Mouse (Mus musculus): Measurements from ENCODE around the gene Ube2u. TPM values are rescaled to one million over a fixed set of nuclear protein-coding genes. Genes with fewer than 3 reads are reported as not detected.

The Ube2u gene
- polyA plus RNA-seq (2015; fragmentation: Nextera tagmentation; extraction: Ambion mirVana), result 0.53 and 0.82 TPM in 2 replicates

- Histone ChIP-seq H3K4me1 (ENCODE audit: control insufficient read depth, insufficient read depth, low read length) (peaks cover 5% of the 10 kb centered on the region; the same call in 1 of the 2 replicates), H3K9me3 (replicated peaks; ENCODE audit: control insufficient read depth, low read length, poor library complexity, severe bottlenecking) (no peaks in the 10 kb centered on the region), H3K27me3 (ENCODE audit: control insufficient read depth, insufficient read depth, low read depth, low read length) (no peaks in the 10 kb centered on the region), H3K36me3 (ENCODE audit: control insufficient read depth, insufficient read depth, low read length) (no peaks in the 10 kb centered on the region), H3K27ac (ENCODE audit: low read length) (no peak within 1 kb of the TSS), H3K4me3 (ENCODE audit: low read depth, low read length) (peak within 1 kb of the TSS; percentile 32), H3K9ac (ENCODE audit: low read depth, low read length) (peak within 1 kb of the TSS; percentile 39; the same call in 1 of the 2 replicates), H3K4me2 (ENCODE audit: low read length) (peak within 1 kb of the TSS; percentile 62)
- WGBS, result 23% methylated on average over 15 of the region's 15 CpGs
- peak; percentile 96 for ATAC-seq
These were observed at the start of gene Ube2u for GRCm38 (mm10) chr4:100478592-100479321. TSS of gene Ube2u (plus strand) at chr4:100478849.

- no peak overlapping the region for H3K27ac ChIP-seq (ENCODE audit: low read length)
- no peak overlapping the region for H3K9ac ChIP-seq (ENCODE audit: low read depth, low read length)
- H3K4me1 ChIP-seq (ENCODE audit: control insufficient read depth, insufficient read depth, low read length), result no peaks in the 10 kb centered on the region
- H3K27me3 ChIP-seq (ENCODE audit: control insufficient read depth, insufficient read depth, low read depth, low read length), result no peaks in the 10 kb centered on the region
- H3K4me2 ChIP-seq (ENCODE audit: low read length), result no peak overlapping the region
- no peaks in the 10 kb centered on the region for H3K9me3 ChIP-seq (replicated peaks; ENCODE audit: control insufficient read depth, low read length, poor library complexity, severe bottlenecking)
- WGBS, result 94% methylated on average over 2 of the region's 2 CpGs
- ATAC-seq, result no peak
- no peaks in the 10 kb centered on the region for H3K36me3 ChIP-seq (ENCODE audit: control insufficient read depth, insufficient read depth, low read length)
- no peak overlapping the region for H3K4me3 ChIP-seq (ENCODE audit: low read depth, low read length)
These were observed 49.2 kb upstream of the Ube2u start for GRCm38 (mm10) chr4:100429371-100429900.

- no peak for ATAC-seq
- Histone ChIP-seq H3K9ac (ENCODE audit: low read depth, low read length) (no peak overlapping the region), H3K27me3 (ENCODE audit: control insufficient read depth, insufficient read depth, low read depth, low read length) (no peaks in the 10 kb centered on the region), H3K4me3 (ENCODE audit: low read depth, low read length) (no peak overlapping the region), H3K9me3 (replicated peaks; ENCODE audit: control insufficient read depth, low read length, poor library complexity, severe bottlenecking) (no peaks in the 10 kb centered on the region), H3K27ac (ENCODE audit: low read length) (no peak overlapping the region), H3K4me2 (ENCODE audit: low read length) (no peak overlapping the region), H3K4me1 (ENCODE audit: control insufficient read depth, insufficient read depth, low read length) (no peaks in the 10 kb centered on the region), H3K36me3 (ENCODE audit: control insufficient read depth, insufficient read depth, low read length) (no peaks in the 10 kb centered on the region)
- 85% methylated on average over 8 of the region's 8 CpGs for WGBS
These were observed 43.1 kb upstream of the Ube2u start for GRCm38 (mm10) chr4:100435281-100436168.

- H3K36me3 ChIP-seq (ENCODE audit: control insufficient read depth, insufficient read depth, low read length), result no peaks in the 10 kb centered on the region
- WGBS, result 91% methylated on average over 4 of the region's 4 CpGs
- no peaks in the 10 kb centered on the region for H3K27me3 ChIP-seq (ENCODE audit: control insufficient read depth, insufficient read depth, low read depth, low read length)
- no peak overlapping the region for H3K9ac ChIP-seq (ENCODE audit: low read depth, low read length)
- no peaks in the 10 kb centered on the region for H3K9me3 ChIP-seq (replicated peaks; ENCODE audit: control insufficient read depth, low read length, poor library complexity, severe bottlenecking)
- ATAC-seq, result no peak
- H3K4me3 ChIP-seq (ENCODE audit: low read depth, low read length), result no peak overlapping the region
- H3K27ac ChIP-seq (ENCODE audit: low read length), result no peak overlapping the region
- H3K4me1 ChIP-seq (ENCODE audit: control insufficient read depth, insufficient read depth, low read length), result no peaks in the 10 kb centered on the region
- no peak overlapping the region for H3K4me2 ChIP-seq (ENCODE audit: low read length)
These were observed 42.5 kb upstream of the Ube2u start for GRCm38 (mm10) chr4:100436169-100436547.

GRCm38 (mm10) chr4:100446897-100447296, 31.8 kb upstream of the Ube2u start:
- no peaks in the 10 kb centered on the region for H3K4me1 ChIP-seq (ENCODE audit: control insufficient read depth, insufficient read depth, low read length)
- no peaks in the 10 kb centered on the region for H3K27me3 ChIP-seq (ENCODE audit: control insufficient read depth, insufficient read depth, low read depth, low read length)
- H3K27ac ChIP-seq (ENCODE audit: low read length), result no peak overlapping the region
- no peak overlapping the region for H3K4me3 ChIP-seq (ENCODE audit: low read depth, low read length)
- H3K9me3 ChIP-seq (replicated peaks; ENCODE audit: control insufficient read depth, low read length, poor library complexity, severe bottlenecking), result no peaks in the 10 kb centered on the region
- no peak overlapping the region for H3K4me2 ChIP-seq (ENCODE audit: low read length)
- 79% methylated on average over 3 of the region's 3 CpGs for WGBS
- no peaks in the 10 kb centered on the region for H3K36me3 ChIP-seq (ENCODE audit: control insufficient read depth, insufficient read depth, low read length)
- no peak for ATAC-seq
- H3K9ac ChIP-seq (ENCODE audit: low read depth, low read length), result no peak overlapping the region

GRCm38 (mm10) chr4:100462493-100463120, 16.0 kb upstream of the Ube2u start:
- no peak for ATAC-seq
- Histone ChIP-seq H3K9me3 (replicated peaks; ENCODE audit: control insufficient read depth, low read length, poor library complexity, severe bottlenecking) (no peaks in the 10 kb centered on the region), H3K27me3 (ENCODE audit: control insufficient read depth, insufficient read depth, low read depth, low read length) (no peaks in the 10 kb centered on the region), H3K27ac (ENCODE audit: low read length) (no peak overlapping the region), H3K4me1 (ENCODE audit: control insufficient read depth, insufficient read depth, low read length) (peaks cover 3% of the 10 kb centered on the region; the same call in 1 of the 2 replicates), H3K4me3 (ENCODE audit: low read depth, low read length) (no peak overlapping the region), H3K9ac (ENCODE audit: low read depth, low read length) (no peak overlapping the region), H3K4me2 (ENCODE audit: low read length) (no peak overlapping the region), H3K36me3 (ENCODE audit: control insufficient read depth, insufficient read depth, low read length) (no peaks in the 10 kb centered on the region)
- WGBS, result 45% methylated on average over 9 of the region's 9 CpGs

GRCm38 (mm10) chr4:100488447-100488846, 9.8 kb downstream of the Ube2u start:
- Histone ChIP-seq H3K4me3 (ENCODE audit: low read depth, low read length) (no peak overlapping the region), H3K27me3 (ENCODE audit: control insufficient read depth, insufficient read depth, low read depth, low read length) (no peaks in the 10 kb centered on the region), H3K4me2 (ENCODE audit: low read length) (no peak overlapping the region), H3K9me3 (replicated peaks; ENCODE audit: control insufficient read depth, low read length, poor library complexity, severe bottlenecking) (no peaks in the 10 kb centered on the region), H3K36me3 (ENCODE audit: control insufficient read depth, insufficient read depth, low read length) (no peaks in the 10 kb centered on the region), H3K27ac (ENCODE audit: low read length) (no peak overlapping the region), H3K4me1 (ENCODE audit: control insufficient read depth, insufficient read depth, low read length) (no peaks in the 10 kb centered on the region), H3K9ac (ENCODE audit: low read depth, low read length) (no peak overlapping the region)
- ATAC-seq, result no peak
- 91% methylated on average over 3 of the region's 3 CpGs for WGBS

GRCm38 (mm10) chr4:100495176-100495575, 16.5 kb downstream of the Ube2u start:
- ATAC-seq, result no peak
- no peak overlapping the region for H3K4me3 ChIP-seq (ENCODE audit: low read depth, low read length)
- H3K9ac ChIP-seq (ENCODE audit: low read depth, low read length), result no peak overlapping the region
- H3K4me2 ChIP-seq (ENCODE audit: low read length), result no peak overlapping the region
- no peaks in the 10 kb centered on the region for H3K27me3 ChIP-seq (ENCODE audit: control insufficient read depth, insufficient read depth, low read depth, low read length)
- H3K9me3 ChIP-seq (replicated peaks; ENCODE audit: control insufficient read depth, low read length, poor library complexity, severe bottlenecking), result no peaks in the 10 kb centered on the region
- no peaks in the 10 kb centered on the region for H3K36me3 ChIP-seq (ENCODE audit: control insufficient read depth, insufficient read depth, low read length)
- H3K4me1 ChIP-seq (ENCODE audit: control insufficient read depth, insufficient read depth, low read length), result no peaks in the 10 kb centered on the region
- no peak overlapping the region for H3K27ac ChIP-seq (ENCODE audit: low read length)
- 95% methylated on average over 3 of the region's 3 CpGs for WGBS

All from midbrain, embryonic 16.5 days (tissue).